Mouse (Mus musculus) gastrocnemius, postnatal 14 days (tissue): ENCODE measurements around the gene Bcl2l12. TPM values are rescaled to one million over a fixed set of nuclear protein-coding genes. Genes with fewer than 3 reads are reported as not detected.

Experiments
- DNase-seq: peaks from one replicate; pipeline ENCODE4 v3.0.0; 2021; ENCODE audit warnings: mixed read lengths
- intact Hi-C: fragments of 180-260 bp; cut with DNase I; formaldehyde crosslinking; loops from one replicate; pipeline ENCODE4 v1.15.1; 2025; ENCODE audit warnings: low total_unique reads
- total RNA-seq, 2 experiments: library from RNA; stranded (reverse); gene quantifications; 2 replicates each; pipeline ENCODE4 v1.2.3; 2021

Bcl2l12 gene
- total RNA-seq, 2 experiments from 2014 or later = 10.0 to 10.6 TPM

GRCm38 (mm10) chr7:44965975-44966374 is 32.5 kb downstream of the Bcl2l12 start:
- DNase-seq = no peak
- intact Hi-C loops = no loop called here

GRCm38 (mm10) chr7:44964990-44965389 is 33.5 kb downstream of the Bcl2l12 start:
- intact Hi-C loops = no loop called here
- DNase-seq = no peak

- intact Hi-C loops = no loop called here
- no peak for DNase-seq
Observed at GRCm38 (mm10) chr7:44962831-44963230, 35.7 kb downstream of the Bcl2l12 start.

GRCm38 (mm10) chr7:44962337-44962736 is 36.2 kb downstream of the Bcl2l12 start:
- intact Hi-C loops = no loop called here
- DNase-seq = no peak

GRCm38 (mm10) chr7:44960512-44960910 is 38.0 kb downstream of the Bcl2l12 start:
- DNase-seq = no peak
- intact Hi-C loops = no loop called here

- intact Hi-C loops = loop anchor here (5.0 to 10.0 kb wide), 2 partner anchors 38 to 55 kb away; no protein-coding TSS in a partner anchor
Observed at GRCm38 (mm10) chr7:44959874-44960511, 38.5 kb downstream of the Bcl2l12 start.

GRCm38 (mm10) chr7:44959281-44959680 is 39.2 kb downstream of the Bcl2l12 start:
- DNase-seq = no peak
- intact Hi-C loops = loop anchor here (5.0 to 10.0 kb wide), 2 partner anchors 37 to 54 kb away; no protein-coding TSS in a partner anchor

More at GRCm38 (mm10) chr7:44959874-44960511, 38.5 kb downstream of the Bcl2l12 start:
- DNase-seq = no peak

- intact Hi-C loops = loop anchor here (5.0 to 10.0 kb wide), 2 partner anchors 36 to 53 kb away; no protein-coding TSS in a partner anchor
- DNase-seq = no peak
Observed at GRCm38 (mm10) chr7:44958208-44958607, 40.3 kb downstream of the Bcl2l12 start.

- peak; percentile 64 for DNase-seq
- intact Hi-C loops = loop anchor here (5.0 to 10.0 kb wide), 2 partner anchors 35 to 53 kb away; no protein-coding TSS in a partner anchor
Observed at GRCm38 (mm10) chr7:44957183-44957835, 41.2 kb downstream of the Bcl2l12 start.

- intact Hi-C loops = loop anchor here (5.0 to 10.0 kb wide), 2 partner anchors 34 to 51 kb away; no protein-coding TSS in a partner anchor
- no peak for DNase-seq
Observed at GRCm38 (mm10) chr7:44956266-44956665, 42.2 kb downstream of the Bcl2l12 start.

GRCm38 (mm10) chr7:44955628-44956027 is 42.9 kb downstream of the Bcl2l12 start:
- intact Hi-C loops = loop anchor here (5.0 to 10.0 kb wide), 2 partner anchors 33 to 51 kb away; no protein-coding TSS in a partner anchor

GRCm38 (mm10) chr7:44954091-44954885 is 44.2 kb downstream of the Bcl2l12 start:
- DNase-seq = no peak
- intact Hi-C loops = loop anchor here (10.0 kb wide), 1 partner anchor 49 kb away; no protein-coding TSS in a partner anchor

More at GRCm38 (mm10) chr7:44955628-44956027, 42.9 kb downstream of the Bcl2l12 start:
- DNase-seq = no peak

GRCm38 (mm10) chr7:44953561-44953960 is 45.0 kb downstream of the Bcl2l12 start:
- intact Hi-C loops = loop anchor here (10.0 kb wide), 1 partner anchor 49 kb away; no protein-coding TSS in a partner anchor
- no peak for DNase-seq

- intact Hi-C loops = loop anchor here (10.0 kb wide), 1 partner anchor 48 kb away; no protein-coding TSS in a partner anchor
- peak; percentile 93 for DNase-seq
Observed at GRCm38 (mm10) chr7:44952611-44953306, 45.8 kb downstream of the Bcl2l12 start.

GRCm38 (mm10) chr7:44951960-44952359 is 46.6 kb downstream of the Bcl2l12 start:
- intact Hi-C loops = loop anchor here (10.0 kb wide), 1 partner anchor 47 kb away; no protein-coding TSS in a partner anchor
- DNase-seq = peak; percentile 71

GRCm38 (mm10) chr7:44949922-44950321 is 48.6 kb downstream of the Bcl2l12 start:
- intact Hi-C loops = loop anchor here (10.0 kb wide), 1 partner anchor 45 kb away; no protein-coding TSS in a partner anchor

GRCm38 (mm10) chr7:44942904-44943303 is 55.6 kb downstream of the Bcl2l12 start, which contains the start of gene Tsks:
Gene Tsks, plus strand, starts transcription at chr7:44943204.
- intact Hi-C loops = no loop called here
- no peak for DNase-seq

More at GRCm38 (mm10) chr7:44949922-44950321, 48.6 kb downstream of the Bcl2l12 start:
- DNase-seq = no peak
